7 mouse cellular contexts compared by ENCODE assay signal in the genomic region with DNA sequence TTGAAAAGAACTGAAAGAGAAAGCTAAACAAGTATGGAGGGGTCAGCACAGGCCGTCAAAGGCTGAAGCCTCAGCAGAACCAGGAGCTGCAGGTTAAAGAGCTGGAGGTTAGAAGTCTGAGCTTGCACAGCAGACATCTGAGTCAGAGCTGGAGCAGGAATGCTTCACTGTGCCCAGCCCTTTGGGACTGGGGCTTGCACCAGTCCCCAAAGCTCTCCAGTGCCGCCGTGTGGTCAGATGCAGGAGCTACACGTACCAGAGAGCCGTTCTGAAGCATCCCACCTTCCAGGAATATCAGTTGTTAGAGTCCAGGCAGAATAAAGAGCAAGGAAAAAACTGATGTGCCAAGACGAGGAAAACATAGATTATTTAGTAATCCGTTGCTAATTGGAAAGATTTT. TPM values are rescaled to one million over a fixed set of nuclear protein-coding genes. Genes with fewer than 3 reads are reported as not detected.
A peak's percentile ranks its signal among the peaks of the same experiment; 100 is the strongest.
DNase-seq lines count a peak whose midpoint lies in the region; ATAC-seq and TF ChIP-seq lines count a peak whose summit lies in the region.

No protein-coding gene starts in this region.

- no peak for TF ChIP-seq EP300 in lung, postnatal 0 days (IDR thresholded peaks at IDR 0.05)

- no peak overlapping the region for H3K9ac ChIP-seq in forebrain, embryonic 11.5 days (ENCODE audit: low read length)
- H3K9ac ChIP-seq in lung, postnatal 0 days (replicated peaks; ENCODE audit: low read depth), result no peak overlapping the region

- 2% methylated on average over 7 of the region's 7 CpGs for WGBS in forebrain, embryonic 11.5 days
- 3% methylated on average over 7 of the region's 7 CpGs for WGBS in hindbrain, embryonic 10.5 days
- 2% methylated on average over 7 of the region's 7 CpGs for WGBS in lung, postnatal 0 days

- CTCF ChIA-PET in Patski (lab: Charles Lee), result interaction anchor here (1.4 kb wide), 1 partner anchor 229 kb away, joined by 3 read pairs; no protein-coding TSS in a partner anchor

- TF ChIP-seq CTCF in Patski (IDR thresholded peaks at IDR 0.05), result peak; percentile 82
- peak; percentile 97 for TF ChIP-seq CTCF in lung, postnatal 0 days (IDR thresholded peaks at IDR 0.05)

- DNase-seq in Patski (ENCODE audit: low read depth, low spot score), result no peak
- peak; percentile 89 for DNase-seq in forebrain, embryonic 11.5 days (ENCODE audit: low spot score)
- peak; percentile 73 for DNase-seq in hindbrain, embryonic 10.5 days (ENCODE audit: low spot score)
- DNase-seq in layer of hippocampus, adult 8-10 months (ENCODE audit: low spot score in 2 of 2), result peak; percentile 18 to 46
- DNase-seq in lung, postnatal 0 days (ENCODE audit: low spot score), result peak; percentile 87
- DNase-seq in right cerebral cortex, adult 18-20 months, result peak; percentile 48

- peak; percentile 62 for ATAC-seq in Patski
- ATAC-seq in cerebellum, adult (ENCODE audit: insufficient number of reproducible peaks, low FRiP score, low TSS enrichment), result peak; percentile 95
- ATAC-seq in forebrain, embryonic 11.5 days (replicated peaks; ENCODE audit: low FRiP score), result peak; percentile 63
- ATAC-seq in lung, postnatal 0 days, result peak; percentile 94

- no peaks in the 10 kb centered on the region for H3K4me1 ChIP-seq in forebrain, embryonic 11.5 days (replicated peaks; ENCODE audit: control insufficient read depth, insufficient read depth, low read length)
- no peaks in the 10 kb centered on the region for H3K4me1 ChIP-seq in hindbrain, embryonic 10.5 days (replicated peaks)
- no peaks in the 10 kb centered on the region for H3K4me1 ChIP-seq in lung, postnatal 0 days (ENCODE audit: insufficient read depth, low read depth, low read length)

- H3K4me3 ChIP-seq in forebrain, embryonic 11.5 days (ENCODE audit: low read depth, low read length), result no peak overlapping the region
- H3K4me3 ChIP-seq in hindbrain, embryonic 10.5 days, result no peak overlapping the region
- H3K4me3 ChIP-seq in lung, postnatal 0 days (ENCODE audit: low read depth, low read length), result no peak overlapping the region

- no peaks in the 10 kb centered on the region for H3K9me3 ChIP-seq in forebrain, embryonic 11.5 days (ENCODE audit: control insufficient read depth, low read length)
- no peaks in the 10 kb centered on the region for H3K9me3 ChIP-seq in hindbrain, embryonic 10.5 days
- no peaks in the 10 kb centered on the region for H3K9me3 ChIP-seq in lung, postnatal 0 days (ENCODE audit: low read length)

- POLR2A ChIA-PET in Patski (lab: Charles Lee), result no interaction called here

- H3K27me3 ChIP-seq in Patski, result no peaks in the 10 kb centered on the region
- H3K27me3 ChIP-seq in forebrain, embryonic 11.5 days (ENCODE audit: control insufficient read depth, insufficient read depth, low read length), result no peaks in the 10 kb centered on the region
- H3K27me3 ChIP-seq in hindbrain, embryonic 10.5 days (ENCODE audit: insufficient read depth, poor library complexity, severe bottlenecking), result no peaks in the 10 kb centered on the region
- no peaks in the 10 kb centered on the region for H3K27me3 ChIP-seq in lung, postnatal 0 days (replicated peaks; ENCODE audit: insufficient read depth, low read length)

- H3K4me2 ChIP-seq in forebrain, embryonic 11.5 days (ENCODE audit: low read depth, low read length, severe bottlenecking), result no peak overlapping the region
- no peak overlapping the region for H3K4me2 ChIP-seq in lung, postnatal 0 days (replicated peaks; ENCODE audit: low read depth, low read length)

- in situ Hi-C loops in Patski (cut with MboI; ENCODE audit: low pct_unique_long_range_greater_than_20kb), result no loop called here

- no peaks in the 10 kb centered on the region for H3K36me3 ChIP-seq in forebrain, embryonic 11.5 days (ENCODE audit: control insufficient read depth, insufficient read depth, low read length)
- no peaks in the 10 kb centered on the region for H3K36me3 ChIP-seq in hindbrain, embryonic 10.5 days
- no peaks in the 10 kb centered on the region for H3K36me3 ChIP-seq in lung, postnatal 0 days (ENCODE audit: insufficient read depth, low read length)

- no peak overlapping the region for H3K27ac ChIP-seq in forebrain, embryonic 11.5 days (ENCODE audit: low read depth, low read length)
- H3K27ac ChIP-seq in hindbrain, embryonic 10.5 days, result no peak overlapping the region
- no peak overlapping the region for H3K27ac ChIP-seq in lung, postnatal 0 days (ENCODE audit: low read length)

RNA-seq across cellular contexts. Expression of a gene that starts 23.2 kb away (rescaled TPM):
- 0.13 TPM for polyA plus RNA-seq in Patski (2021)
- polyA plus RNA-seq in forebrain, embryonic 11.5 days (2014; fragmentation: Nextera tagmentation; extraction: Ambion mirVana), result 0.19 and 0.37 TPM in 2 replicates
- not detected in 2 replicates for polyA plus RNA-seq in hindbrain, embryonic 10.5 days (2016; fragmentation: Nextera tagmentation; extraction: Ambion mirVana)
- 1 to 10 TPM; 2.5 to 6.7 (median 4.3) TPM for total RNA-seq in layer of hippocampus, adult 8-10 months (2022)
- polyA plus RNA-seq in lung, postnatal 0 days (2015; fragmentation: Nextera tagmentation; extraction: Ambion mirVana), result 0.12 and 0.17 TPM in 2 replicates
